Mouse (Mus musculus) thymus, adult 2 months (tissue): ENCODE data around the gene Drd5.

Experiments
- CTCF ChIP-seq: fragments of 200-500 bp; IDR thresholded peaks from 2 replicates; pipeline ENCODE4 v1.5.1; 2012; ENCODE audit warnings: mild to moderate bottlenecking, control low read depth, low read length, moderate library complexity, borderline replicate concordance; ENCODE audit not compliant: control insufficient read depth, poor library complexity, insufficient read depth; ENCODE audit errors: extremely low read depth
- POLR2A ChIP-seq: fragments of 200-500 bp; IDR thresholded peaks from 2 replicates; pipeline ENCODE4 v1.6.1; 2012; ENCODE audit warnings: mild to moderate bottlenecking, low read length, control low read depth, moderate library complexity; ENCODE audit not compliant: control insufficient read depth, poor library complexity, insufficient read depth; ENCODE audit errors: extremely low read depth

DNA sequence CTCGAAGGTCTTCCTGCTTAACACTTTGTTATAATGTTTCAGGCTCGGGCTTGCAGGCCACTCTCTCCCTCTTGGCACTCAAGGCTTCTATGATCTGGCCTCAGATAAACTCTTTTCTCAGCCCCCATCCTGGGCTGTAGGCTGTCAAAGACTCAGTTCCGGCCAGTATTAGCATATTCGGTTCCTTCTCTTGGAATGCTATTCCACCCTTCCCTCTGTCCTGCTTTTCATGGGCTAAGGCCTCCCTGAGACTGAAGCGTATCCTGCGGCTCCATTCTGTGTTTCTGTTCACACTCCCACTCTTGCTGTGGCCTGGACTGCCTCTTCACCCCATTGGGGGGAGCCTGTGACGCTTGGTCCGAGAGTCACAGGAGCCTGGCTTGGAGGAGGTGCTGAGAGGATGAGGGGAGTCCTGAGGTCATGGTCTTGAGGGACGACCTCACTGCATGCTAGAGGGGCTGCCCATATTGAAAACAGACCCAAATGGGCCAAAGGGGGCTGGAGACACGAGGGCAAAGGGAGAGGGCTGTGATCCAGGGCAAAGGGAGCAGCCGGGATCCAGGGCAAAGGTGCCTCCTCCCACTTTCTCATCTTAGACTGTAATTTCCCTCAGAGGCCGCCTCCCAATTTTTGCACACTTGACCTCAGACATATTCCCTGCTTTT is 41.1 kb upstream of the Drd5 start:
- no peak for TF ChIP-seq POLR2A
- TF ChIP-seq CTCF, result no peak
